Mouse (Mus musculus) thymus, adult 2 months (tissue): ENCODE results near the gene 4933414I15Rik.

Experiments
- CTCF ChIP-seq: fragments of 200-500 bp; IDR thresholded peaks from 2 replicates; pipeline ENCODE4 v1.5.1; 2012; ENCODE audit warnings: mild to moderate bottlenecking, control low read depth, low read length, moderate library complexity, borderline replicate concordance; ENCODE audit not compliant: control insufficient read depth, poor library complexity, insufficient read depth; ENCODE audit errors: extremely low read depth
- POLR2A ChIP-seq: fragments of 200-500 bp; IDR thresholded peaks from 2 replicates; pipeline ENCODE4 v1.6.1; 2012; ENCODE audit warnings: mild to moderate bottlenecking, low read length, control low read depth, moderate library complexity; ENCODE audit not compliant: control insufficient read depth, poor library complexity, insufficient read depth; ENCODE audit errors: extremely low read depth

DNA sequence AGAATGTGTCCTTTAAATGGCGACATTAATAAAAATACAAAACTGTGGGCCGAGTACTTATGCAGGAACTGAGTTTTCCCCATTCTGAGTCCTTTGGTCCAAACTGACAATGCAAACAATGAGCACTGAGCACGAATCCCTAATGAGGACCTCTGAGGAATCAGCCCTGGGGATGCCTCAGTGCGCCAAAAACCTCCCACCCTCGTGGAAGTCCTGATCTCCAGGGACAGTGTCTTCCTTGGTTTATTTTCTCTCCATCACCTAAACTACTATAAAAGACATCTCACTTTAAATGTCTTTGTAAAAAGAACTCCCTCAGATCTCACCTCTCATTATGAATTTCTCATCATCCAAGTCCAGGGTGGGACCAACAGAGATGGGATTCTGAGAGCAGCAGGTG, 38.1 kb upstream of the 4933414I15Rik start, which contains the start of gene Olfr1377:
- no peak for TF ChIP-seq CTCF
- TF ChIP-seq POLR2A: no peak
